Mouse (Mus musculus): ENCODE measurements around the gene Camkmt. TPM values are rescaled to one million over a fixed set of nuclear protein-coding genes. Genes with fewer than 3 reads are reported as not detected.

The Camkmt gene
- polyA plus RNA-seq, 1 experiment from 2014 or later, result 10.1 TPM

- H3K4me2 ChIP-seq (ENCODE audit: low read depth, low read length), result no peak overlapping the region
These were observed 72.9 kb downstream of the Camkmt start for GRCm38 (mm10) chr17:85163272-85163610.

GRCm38 (mm10) chr17:85168761-85169160 lies 78.4 kb downstream of the Camkmt start:
- no peak for DNase-seq (ENCODE audit: low spot score)
- no peak overlapping the region for H3K9ac ChIP-seq (ENCODE audit: low read depth, low read length)
- H3K4me1 ChIP-seq (ENCODE audit: control insufficient read depth, insufficient read depth, low read length), result no peaks in the 10 kb centered on the region
- H3K4me3 ChIP-seq (ENCODE audit: low read depth, low read length), result no peak overlapping the region
- no peaks in the 10 kb centered on the region for H3K36me3 ChIP-seq (ENCODE audit: control insufficient read depth, insufficient read depth, low read length)
- H3K27me3 ChIP-seq (replicated peaks; ENCODE audit: control insufficient read depth, insufficient read depth, low read length), result no peaks in the 10 kb centered on the region
- H3K9me3 ChIP-seq (ENCODE audit: control insufficient read depth, low read length), result no peaks in the 10 kb centered on the region
- 78% methylated on average over 2 of the region's 2 CpGs for WGBS
- ATAC-seq (ENCODE audit: low read depth), result no peak
- no peak overlapping the region for H3K27ac ChIP-seq (replicated peaks; ENCODE audit: low read depth, low read length)
- H3K4me2 ChIP-seq (ENCODE audit: low read depth, low read length), result no peak overlapping the region

More at GRCm38 (mm10) chr17:85163272-85163610, 72.9 kb downstream of the Camkmt start:
- H3K27me3 ChIP-seq (replicated peaks; ENCODE audit: control insufficient read depth, insufficient read depth, low read length), result no peaks in the 10 kb centered on the region
- no peaks in the 10 kb centered on the region for H3K4me1 ChIP-seq (ENCODE audit: control insufficient read depth, insufficient read depth, low read length)
- H3K9ac ChIP-seq (ENCODE audit: low read depth, low read length), result no peak overlapping the region
- H3K36me3 ChIP-seq (ENCODE audit: control insufficient read depth, insufficient read depth, low read length), result no peaks in the 10 kb centered on the region
- no peaks in the 10 kb centered on the region for H3K9me3 ChIP-seq (ENCODE audit: control insufficient read depth, low read length)
- H3K4me3 ChIP-seq (ENCODE audit: low read depth, low read length), result no peak overlapping the region
- ATAC-seq (ENCODE audit: low read depth) (no peak), DNase-seq (ENCODE audit: low spot score) (no peak)
- no peak overlapping the region for H3K27ac ChIP-seq (replicated peaks; ENCODE audit: low read depth, low read length)
- 87% methylated on average over 4 of the region's 4 CpGs for WGBS

- ATAC-seq (ENCODE audit: low read depth) (no peak), DNase-seq (ENCODE audit: low spot score) (no peak)
- Histone ChIP-seq H3K36me3 (ENCODE audit: control insufficient read depth, insufficient read depth, low read length) (no peaks in the 10 kb centered on the region), H3K4me2 (ENCODE audit: low read depth, low read length) (no peak overlapping the region), H3K4me3 (ENCODE audit: low read depth, low read length) (no peak overlapping the region), H3K9me3 (ENCODE audit: control insufficient read depth, low read length) (no peaks in the 10 kb centered on the region), H3K9ac (ENCODE audit: low read depth, low read length) (no peak overlapping the region), H3K27me3 (replicated peaks; ENCODE audit: control insufficient read depth, insufficient read depth, low read length) (no peaks in the 10 kb centered on the region), H3K4me1 (ENCODE audit: control insufficient read depth, insufficient read depth, low read length) (no peaks in the 10 kb centered on the region), H3K27ac (replicated peaks; ENCODE audit: low read depth, low read length) (no peak overlapping the region)
- 61% methylated on average over 10 of the region's 10 CpGs for WGBS
These were observed 80.3 kb downstream of the Camkmt start for GRCm38 (mm10) chr17:85170541-85171255.

DNA sequence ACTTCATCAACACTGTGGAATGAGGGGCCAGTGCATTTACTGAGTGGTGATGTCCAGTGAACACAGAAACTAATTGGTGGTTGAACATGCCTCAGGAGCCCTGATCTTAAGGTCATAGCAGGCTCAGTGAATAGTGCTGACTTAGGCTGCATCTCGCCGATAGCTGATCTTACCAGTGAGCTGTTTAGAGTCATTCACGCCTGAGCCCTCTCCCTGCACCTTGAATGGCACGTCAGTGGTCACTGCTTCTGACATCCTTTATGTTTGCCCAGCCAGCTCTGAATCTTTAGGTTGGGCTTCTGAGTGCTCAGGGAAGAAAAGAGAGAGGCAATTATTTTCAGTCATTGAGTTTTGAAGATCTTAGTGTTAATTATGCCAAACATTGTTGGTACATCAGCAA lies 81.6 kb downstream of the Camkmt start:
- no peaks in the 10 kb centered on the region for H3K36me3 ChIP-seq (ENCODE audit: control insufficient read depth, insufficient read depth, low read length)
- no peaks in the 10 kb centered on the region for H3K4me1 ChIP-seq (ENCODE audit: control insufficient read depth, insufficient read depth, low read length)
- H3K27ac ChIP-seq (replicated peaks; ENCODE audit: low read depth, low read length), result no peak overlapping the region
- ATAC-seq (ENCODE audit: low read depth), result 0 out of 2 replicates have a peak, but pooled peaks have one; percentile 47
- DNase-seq (ENCODE audit: low spot score), result peak; percentile 38
- no peak overlapping the region for H3K4me3 ChIP-seq (ENCODE audit: low read depth, low read length)
- H3K9ac ChIP-seq (ENCODE audit: low read depth, low read length), result no peak overlapping the region
- no peak overlapping the region for H3K4me2 ChIP-seq (ENCODE audit: low read depth, low read length)
- no peaks in the 10 kb centered on the region for H3K9me3 ChIP-seq (ENCODE audit: control insufficient read depth, low read length)
- H3K27me3 ChIP-seq (replicated peaks; ENCODE audit: control insufficient read depth, insufficient read depth, low read length), result no peaks in the 10 kb centered on the region
- WGBS, result 65% methylated on average over 4 of the region's 4 CpGs

- no peak for ATAC-seq (ENCODE audit: low read depth)
- WGBS, result 46% methylated on average over 13 of the region's 13 CpGs
These were observed 86.9 kb downstream of the Camkmt start for GRCm38 (mm10) chr17:85177231-85177630.

GRCm38 (mm10) chr17:85180471-85181060 lies 90.2 kb downstream of the Camkmt start:
- Histone ChIP-seq H3K4me3 (ENCODE audit: low read depth, low read length) (no peak overlapping the region), H3K27ac (replicated peaks; ENCODE audit: low read depth, low read length) (no peak overlapping the region), H3K4me2 (ENCODE audit: low read depth, low read length) (no peak overlapping the region), H3K9ac (ENCODE audit: low read depth, low read length) (no peak overlapping the region), H3K36me3 (ENCODE audit: control insufficient read depth, insufficient read depth, low read length) (no peaks in the 10 kb centered on the region), H3K27me3 (replicated peaks; ENCODE audit: control insufficient read depth, insufficient read depth, low read length) (no peaks in the 10 kb centered on the region), H3K4me1 (ENCODE audit: control insufficient read depth, insufficient read depth, low read length) (no peaks in the 10 kb centered on the region), H3K9me3 (ENCODE audit: control insufficient read depth, low read length) (no peaks in the 10 kb centered on the region)
- DNase-seq (ENCODE audit: low spot score) (no peak), ATAC-seq (ENCODE audit: low read depth) (no peak)
- WGBS, result 67% methylated on average over 14 of the region's 14 CpGs

More at GRCm38 (mm10) chr17:85177231-85177630, 86.9 kb downstream of the Camkmt start:
- H3K36me3 ChIP-seq (ENCODE audit: control insufficient read depth, insufficient read depth, low read length), result no peaks in the 10 kb centered on the region
- H3K4me1 ChIP-seq (ENCODE audit: control insufficient read depth, insufficient read depth, low read length), result no peaks in the 10 kb centered on the region
- H3K9ac ChIP-seq (ENCODE audit: low read depth, low read length), result no peak overlapping the region
- H3K4me2 ChIP-seq (ENCODE audit: low read depth, low read length), result no peak overlapping the region
- H3K4me3 ChIP-seq (ENCODE audit: low read depth, low read length), result no peak overlapping the region
- no peaks in the 10 kb centered on the region for H3K27me3 ChIP-seq (replicated peaks; ENCODE audit: control insufficient read depth, insufficient read depth, low read length)
- no peak overlapping the region for H3K27ac ChIP-seq (replicated peaks; ENCODE audit: low read depth, low read length)
- no peaks in the 10 kb centered on the region for H3K9me3 ChIP-seq (ENCODE audit: control insufficient read depth, low read length)
- no peak for DNase-seq (ENCODE audit: low spot score)

DNA sequence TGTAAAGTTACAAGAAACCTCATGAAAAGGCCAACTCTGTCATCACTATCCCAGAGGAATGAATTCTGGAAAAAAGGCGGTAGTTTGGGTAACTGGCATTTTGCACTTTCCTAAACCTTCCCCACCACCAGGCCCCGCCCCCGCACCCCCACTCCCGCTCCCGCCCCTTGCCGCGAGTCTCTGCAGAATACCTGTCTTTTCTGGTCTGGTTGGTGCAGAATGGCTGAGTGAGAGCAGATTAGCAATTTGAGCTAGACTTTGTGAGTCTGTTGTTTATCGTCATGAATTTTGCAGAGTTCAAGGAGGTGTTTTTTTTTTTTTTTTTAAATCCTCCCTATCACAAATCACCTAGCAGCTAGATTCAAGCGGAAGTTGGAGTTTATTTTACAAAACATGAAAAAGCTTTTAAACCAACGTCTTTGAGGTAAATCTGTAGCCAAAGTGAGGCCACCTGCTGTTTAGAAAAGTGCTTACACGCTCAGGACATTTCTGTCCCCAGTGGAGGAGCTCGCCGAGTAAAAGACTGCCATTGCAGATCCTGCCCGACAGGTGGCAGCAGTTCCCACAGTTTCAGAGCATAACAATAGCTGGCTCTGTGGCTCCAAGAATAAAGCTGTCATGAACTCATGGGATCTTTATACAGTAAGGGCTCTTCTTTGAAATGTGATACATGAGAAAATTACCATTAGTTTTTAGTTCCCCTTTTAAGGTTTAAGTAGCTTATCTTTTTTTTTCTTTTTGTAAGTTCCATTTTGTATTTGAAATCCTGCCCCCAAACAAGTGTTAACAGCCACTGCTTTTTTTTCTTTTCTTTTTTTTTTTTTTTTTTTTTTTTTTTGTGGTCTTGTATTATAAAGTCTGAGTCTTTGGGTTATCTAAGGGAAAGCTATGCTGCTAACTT lies 99.1 kb downstream of the Camkmt start:
- H3K4me1 ChIP-seq (ENCODE audit: control insufficient read depth, insufficient read depth, low read length), result no peaks in the 10 kb centered on the region
- peak overlapping the region; percentile 50 for H3K4me2 ChIP-seq (ENCODE audit: low read depth, low read length)
- WGBS, result 2% methylated on average over 14 of the region's 14 CpGs
- no peaks in the 10 kb centered on the region for H3K9me3 ChIP-seq (ENCODE audit: control insufficient read depth, low read length)
- DNase-seq (ENCODE audit: low spot score) (peak; percentile 91), ATAC-seq (ENCODE audit: low read depth) (peak; percentile 87)
- peak overlapping the region; percentile 19 for H3K4me3 ChIP-seq (ENCODE audit: low read depth, low read length)
- H3K27ac ChIP-seq (replicated peaks; ENCODE audit: low read depth, low read length), result no peak overlapping the region
- no peaks in the 10 kb centered on the region for H3K36me3 ChIP-seq (ENCODE audit: control insufficient read depth, insufficient read depth, low read length)
- no peak overlapping the region for H3K9ac ChIP-seq (ENCODE audit: low read depth, low read length)
- H3K27me3 ChIP-seq (replicated peaks; ENCODE audit: control insufficient read depth, insufficient read depth, low read length), result no peaks in the 10 kb centered on the region

GRCm38 (mm10) chr17:85190128-85190435 lies 99.7 kb downstream of the Camkmt start:
- peak; percentile 39 for DNase-seq (ENCODE audit: low spot score)
- H3K4me3 ChIP-seq (ENCODE audit: low read depth, low read length), result no peak overlapping the region
- H3K4me2 ChIP-seq (ENCODE audit: low read depth, low read length), result peak overlapping the region; percentile 5; the same call in 1 of the 2 replicates

More at GRCm38 (mm10) chr17:85190128-85190435, 99.7 kb downstream of the Camkmt start:
- H3K9ac ChIP-seq (ENCODE audit: low read depth, low read length), result no peak overlapping the region
- H3K36me3 ChIP-seq (ENCODE audit: control insufficient read depth, insufficient read depth, low read length), result no peaks in the 10 kb centered on the region
- no peak overlapping the region for H3K27ac ChIP-seq (replicated peaks; ENCODE audit: low read depth, low read length)
- ATAC-seq (ENCODE audit: low read depth), result no peak
- H3K4me1 ChIP-seq (ENCODE audit: control insufficient read depth, insufficient read depth, low read length), result no peaks in the 10 kb centered on the region
- 17% methylated on average over 7 of the region's 7 CpGs for WGBS
- no peaks in the 10 kb centered on the region for H3K9me3 ChIP-seq (ENCODE audit: control insufficient read depth, low read length)
- no peaks in the 10 kb centered on the region for H3K27me3 ChIP-seq (replicated peaks; ENCODE audit: control insufficient read depth, insufficient read depth, low read length)

Data from embryonic facial prominence, embryonic 14.5 days (tissue).